Mouse (Mus musculus) olfactory bulb, adult 2 months (tissue): ENCODE data around the gene Hacl1. TPM values are rescaled to one million over a fixed set of nuclear protein-coding genes. Genes with fewer than 3 reads are reported as not detected.

Experiments used
- H3K27ac ChIP-seq: fragments of 200-500 bp; 2 replicates; pipeline ENCODE4 v1.5.1; 2012; ENCODE audit warnings: low read depth, low read length; ENCODE audit not compliant: insufficient read depth
- H3K4me1 ChIP-seq: fragments of 200-500 bp; 2 replicates; pipeline ENCODE4 v1.6.1; 2012; ENCODE audit warnings: low read length; ENCODE audit not compliant: control insufficient read depth, insufficient read depth
- H3K4me3 ChIP-seq: fragments of 200-500 bp; 2 replicates; pipeline ENCODE4 v1.5.1; 2012; ENCODE audit warnings: mild to moderate bottlenecking, low read depth, low read length, moderate library complexity; ENCODE audit not compliant: insufficient read depth
- CTCF ChIP-seq: fragments of 200-500 bp; IDR thresholded peaks from 2 replicates; pipeline ENCODE4 v1.5.1; 2012; ENCODE audit warnings: low read depth, mild to moderate bottlenecking, low read length, moderate library complexity; ENCODE audit not compliant: insufficient read depth
- POLR2A ChIP-seq: fragments of 200-500 bp; IDR thresholded peaks from 2 replicates; pipeline ENCODE4 v1.6.1; 2012; ENCODE audit warnings: mild to moderate bottlenecking, low read depth, low read length, moderate library complexity; ENCODE audit not compliant: insufficient read depth
- WGBS: fragments of 180-500 bp; shearing (Covaris S2); methylation state at CpG from one replicate; pipeline ENCODE4 v1.1.7; 2018; 5-methylcytosine and 5-hydroxymethylcytosine counted together
- polyA plus RNA-seq: library from polyadenylated mRNA; stranded (reverse); fragments of >200 nt; gene quantifications from 2 replicates; pipeline ENCODE4 v1.2.4, GENCODE M21; 2012; ENCODE audit warnings: low replicate concordance; ENCODE audit not compliant: missing spikeins, insufficient read depth, insufficient read length

Gene Hacl1
- polyA plus RNA-seq, 1 experiment, result not detected

DNA sequence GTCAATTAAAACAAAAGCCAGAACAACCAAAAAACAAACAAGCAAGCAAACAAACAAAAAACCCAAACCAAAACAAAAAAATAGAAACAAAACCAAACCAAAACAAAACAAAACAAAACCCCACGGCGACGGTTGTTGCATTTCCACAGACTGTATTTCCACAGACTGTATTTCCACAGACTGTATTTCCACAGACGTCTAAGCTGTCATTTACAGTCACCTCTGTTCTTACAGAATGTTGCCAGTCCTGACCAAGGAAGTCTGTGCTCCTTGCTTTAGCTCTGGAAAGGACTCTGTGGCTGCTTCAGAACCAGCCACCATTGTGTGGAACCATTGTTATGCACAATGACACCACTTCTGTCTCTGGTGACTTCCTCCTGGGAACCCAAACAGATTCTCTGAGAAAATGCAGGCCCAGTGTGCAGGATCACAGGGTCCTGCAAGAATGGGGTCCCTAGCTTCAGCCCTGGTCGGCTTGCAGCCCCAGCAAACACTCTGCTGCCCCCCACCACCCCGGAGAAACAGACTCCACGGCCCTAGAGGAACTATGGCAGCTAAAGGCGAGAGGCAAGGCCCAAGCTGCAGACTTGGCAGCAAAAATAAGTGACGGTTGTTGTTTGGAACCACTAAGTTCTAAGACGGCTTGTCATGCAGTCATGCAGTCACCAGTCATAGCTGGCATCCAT is 30.7 kb upstream of the Hacl1 start:
- 69% methylated on average over 10 of the region's 10 CpGs for WGBS
- Histone ChIP-seq H3K27ac (no peak overlapping the region), H3K4me3 (no peak overlapping the region), H3K4me1 (peaks cover 27% of the 10 kb centered on the region)
- TF ChIP-seq CTCF, result no peak
- no peak for TF ChIP-seq POLR2A

DNA sequence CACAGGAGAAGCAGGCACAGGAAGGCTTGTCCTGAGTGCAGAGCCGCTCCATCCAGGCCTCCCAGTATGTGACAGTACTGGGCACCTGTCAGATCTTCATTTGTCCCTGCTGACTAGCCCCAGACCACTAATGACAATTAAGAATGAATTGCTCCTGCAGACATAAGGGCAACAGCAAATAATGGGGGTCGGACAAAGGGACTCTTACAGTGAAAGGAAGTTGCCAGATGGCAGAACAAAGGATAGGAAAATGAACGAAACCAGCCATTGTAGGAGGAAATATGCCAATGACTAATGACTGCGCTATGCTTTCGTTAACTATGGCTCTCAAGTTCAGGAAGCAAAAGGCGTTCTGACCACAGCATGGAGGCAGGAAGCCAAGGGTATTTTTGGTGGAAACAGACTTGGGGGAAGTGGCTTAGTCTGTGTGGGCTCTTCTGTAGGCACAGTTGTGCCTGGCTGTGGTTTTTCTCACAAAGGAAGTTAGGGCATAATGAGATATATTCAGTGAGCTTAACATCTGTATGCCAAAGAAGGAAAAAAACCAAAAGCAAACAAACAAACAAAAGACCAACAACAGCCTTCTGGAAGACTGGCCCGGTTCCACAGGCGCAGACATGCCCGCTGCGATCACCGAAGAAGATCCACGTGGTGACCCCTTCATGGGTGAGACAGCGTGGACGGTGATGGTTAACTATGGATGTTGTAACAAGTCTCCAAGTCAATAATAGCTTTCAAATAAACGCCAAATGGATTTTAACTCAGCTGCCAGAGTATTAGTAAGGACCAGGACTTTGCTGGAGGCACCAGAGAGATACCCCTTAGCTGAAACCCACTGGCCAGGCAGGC is 28.8 kb upstream of the Hacl1 start:
- Histone ChIP-seq H3K27ac (peak overlapping the region; percentile 61), H3K4me1 (peaks cover 37% of the 10 kb centered on the region), H3K4me3 (no peak overlapping the region)
- WGBS, result 36% methylated on average over 15 of the region's 15 CpGs
- no peak for TF ChIP-seq POLR2A
- no peak for TF ChIP-seq CTCF

DNA sequence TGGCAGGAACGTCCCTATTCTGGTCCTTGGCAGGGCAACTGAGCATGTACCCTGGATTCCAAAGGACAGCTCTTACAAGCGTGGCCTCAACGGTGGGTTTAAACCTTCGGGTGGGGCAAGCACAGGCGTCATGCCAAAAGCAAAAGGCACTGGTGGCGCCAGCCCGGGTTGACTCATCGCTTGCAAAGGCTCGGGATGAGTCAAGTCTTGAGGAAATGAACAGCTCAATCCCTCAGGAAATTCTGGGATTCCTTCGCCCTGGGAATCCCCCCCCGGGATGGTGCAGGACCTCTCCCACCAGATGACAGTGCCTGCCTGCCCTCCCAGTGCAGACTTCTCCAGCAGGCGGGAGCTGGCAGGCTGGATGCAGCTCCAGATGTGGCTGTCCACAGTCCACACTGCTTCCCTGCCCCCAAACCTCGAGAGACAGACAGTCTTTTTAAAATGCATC is 28.1 kb upstream of the Hacl1 start:
- peaks cover 38% of the 10 kb centered on the region for H3K4me1 ChIP-seq
- TF ChIP-seq POLR2A (no peak), CTCF (no peak)
- no peak overlapping the region for H3K4me3 ChIP-seq
- WGBS, result 21% methylated on average over 13 of the region's 13 CpGs
- H3K27ac ChIP-seq, result peak overlapping the region; percentile 61

DNA sequence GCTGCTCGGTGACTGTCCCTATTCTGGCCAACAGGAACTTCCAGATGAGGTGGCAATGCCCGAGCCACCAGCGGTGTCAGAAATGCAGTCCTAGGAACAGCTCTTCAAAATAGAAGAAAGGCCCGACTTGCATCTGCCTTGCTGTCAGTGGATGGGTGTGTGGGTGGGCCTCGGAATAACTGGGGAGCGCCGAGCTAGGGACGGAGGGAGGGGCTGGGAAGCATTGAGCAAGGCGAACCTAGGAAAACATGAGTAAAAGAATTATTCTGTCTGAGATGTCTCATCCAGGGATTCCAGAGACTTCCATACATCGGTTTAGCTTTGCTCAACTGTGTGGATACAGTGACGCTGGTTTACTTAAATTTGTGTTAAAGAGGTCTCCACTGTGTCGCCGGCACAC is 27.2 kb upstream of the Hacl1 start:
- Histone ChIP-seq H3K27ac (peak overlapping the region; percentile 34), H3K4me1 (peaks cover 46% of the 10 kb centered on the region), H3K4me3 (no peak overlapping the region)
- WGBS, result 34% methylated on average over 13 of the region's 13 CpGs
- TF ChIP-seq POLR2A (no peak), CTCF (no peak)

DNA sequence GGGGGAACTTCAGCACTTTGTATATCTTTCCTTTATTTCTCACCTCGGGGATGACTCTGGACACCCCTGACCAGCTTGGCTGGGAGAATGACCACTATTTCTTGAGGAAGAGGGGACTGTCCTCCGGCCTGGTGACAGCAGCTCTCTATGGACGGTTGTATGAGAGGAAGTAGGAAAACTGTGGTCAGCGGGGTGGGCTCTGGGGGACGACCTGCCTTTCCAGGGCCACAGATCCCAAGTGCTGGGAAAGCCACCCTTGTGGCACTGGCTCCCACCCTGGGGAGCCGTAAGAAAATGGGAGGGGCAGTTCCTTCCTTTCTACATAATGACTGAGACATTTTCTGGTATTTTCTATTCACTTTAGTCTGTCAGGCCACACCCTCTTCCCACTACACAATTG is 26.7 kb upstream of the Hacl1 start:
- H3K4me1 ChIP-seq, result peaks cover 50% of the 10 kb centered on the region
- TF ChIP-seq CTCF, result no peak
- 81% methylated on average over 6 of the region's 6 CpGs for WGBS
- no peak overlapping the region for H3K4me3 ChIP-seq
- peak overlapping the region; percentile 16; the same call in 1 of the 2 replicates for H3K27ac ChIP-seq

DNA sequence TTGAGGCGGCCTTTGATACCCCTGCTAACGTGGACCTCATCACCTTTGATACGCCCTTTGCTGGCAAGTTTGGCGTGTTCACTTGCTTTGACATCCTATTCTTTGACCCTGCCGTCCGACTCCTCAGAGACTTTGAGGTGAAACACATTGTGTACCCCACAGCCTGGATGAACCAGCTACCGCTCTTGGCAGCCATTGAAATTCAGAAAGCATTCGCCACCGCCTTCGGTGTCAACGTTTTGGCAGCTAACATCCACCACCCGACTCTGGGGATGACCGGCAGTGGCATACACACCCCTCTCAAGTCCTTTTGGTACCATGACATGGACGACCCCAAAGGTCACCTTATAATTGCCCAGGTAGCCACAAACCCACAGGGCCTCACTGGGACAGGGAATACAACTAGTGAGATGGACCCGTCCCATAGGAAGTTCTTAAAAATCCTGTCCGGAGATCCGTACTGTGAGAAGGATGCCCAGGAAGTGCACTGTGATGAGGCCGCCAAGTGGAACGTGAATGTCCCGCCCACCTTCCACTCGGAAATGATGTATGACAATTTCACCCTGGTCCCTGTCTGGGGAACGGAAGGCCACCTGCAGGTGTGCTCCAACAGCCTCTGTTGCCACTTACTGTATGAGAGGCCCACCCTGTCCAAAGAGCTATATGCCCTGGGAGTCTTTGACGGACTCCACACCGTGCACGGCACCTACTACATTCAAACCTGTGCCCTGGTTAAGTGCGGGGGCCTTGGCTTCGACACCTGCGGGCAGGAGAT is 26.0 kb upstream of the Hacl1 start:
- TF ChIP-seq POLR2A (no peak), CTCF (no peak)
- Histone ChIP-seq H3K4me1 (peaks cover 56% of the 10 kb centered on the region), H3K4me3 (no peak overlapping the region), H3K27ac (peak overlapping the region; percentile 16; the same call in 1 of the 2 replicates)
- WGBS, result 96% methylated on average over 28 of the region's 28 CpGs

DNA sequence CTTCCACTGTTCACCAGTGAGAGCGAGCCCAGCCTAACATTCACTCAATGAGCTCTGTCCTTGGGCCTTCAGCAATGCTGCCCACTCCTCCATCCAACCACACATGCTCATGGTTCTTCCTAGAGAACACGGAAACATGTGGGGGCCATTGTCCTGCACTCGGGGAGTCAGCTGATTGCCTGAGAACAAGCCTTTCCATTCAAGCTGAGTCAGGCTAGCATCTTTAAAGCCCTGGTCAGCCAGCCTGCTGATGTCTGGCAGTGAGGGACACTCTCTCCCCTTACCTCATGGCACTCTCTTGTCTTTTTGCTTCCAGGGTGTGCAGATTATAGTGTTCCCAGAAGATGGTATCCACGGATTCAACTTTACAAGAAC is 24.5 kb upstream of the Hacl1 start:
- Histone ChIP-seq H3K4me3 (no peak overlapping the region), H3K27ac (no peak overlapping the region), H3K4me1 (peaks cover 59% of the 10 kb centered on the region)
- TF ChIP-seq CTCF (no peak), POLR2A (no peak)
- WGBS, result 86% methylated on average over 4 of the region's 4 CpGs

DNA sequence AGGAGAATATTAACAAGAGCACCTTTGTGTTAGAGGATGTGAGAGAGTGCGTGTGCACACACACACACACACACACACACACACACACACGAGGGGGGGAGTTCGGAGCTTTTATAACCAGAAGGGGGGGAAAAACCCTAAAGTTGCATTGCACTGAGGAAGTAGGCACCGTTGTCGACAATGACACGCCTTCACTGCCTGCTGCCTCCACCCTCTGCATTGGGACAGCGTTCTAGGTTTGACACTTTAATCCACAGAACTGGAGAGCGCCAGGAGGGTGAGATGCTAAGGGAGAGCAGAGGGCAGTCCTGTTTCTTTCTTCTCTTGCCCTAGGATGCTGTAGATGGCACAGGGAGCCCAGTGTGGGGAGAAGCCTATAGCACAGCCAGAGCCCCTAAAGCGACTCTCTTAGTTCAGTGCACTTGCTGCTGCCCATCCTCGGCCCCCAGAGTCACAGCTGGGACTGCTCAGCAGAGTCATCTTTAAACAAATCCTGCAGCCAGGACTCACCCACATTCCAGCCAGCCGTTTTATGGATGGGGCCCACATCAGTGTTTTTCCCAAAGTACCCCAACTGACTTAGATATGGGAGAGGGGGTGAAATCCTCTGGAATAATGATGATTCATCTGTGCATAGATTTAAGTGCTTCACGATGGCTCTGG is 23.9 kb upstream of the Hacl1 start:
- WGBS, result 52% methylated on average over 12 of the region's 12 CpGs
- H3K4me1 ChIP-seq, result peaks cover 58% of the 10 kb centered on the region
- no peak overlapping the region for H3K4me3 ChIP-seq
- no peak overlapping the region for H3K27ac ChIP-seq
- TF ChIP-seq CTCF (no peak), POLR2A (no peak)
